Mouse (Mus musculus) hindbrain, embryonic 16.5 days (tissue): ENCODE results near the gene S1pr5. TPM values are rescaled to one million over a fixed set of nuclear protein-coding genes. Genes with fewer than 3 reads are reported as not detected.
"Not testable (repeated sequence)": the region's sequence is repeated elsewhere in the genome, so short reads cannot be mapped to it uniquely, and the experiment has no call there.

Experiments used
- ATAC-seq: fragments of 200-750 bp; cut with Nextera tagmentation; 2 replicates; pipeline ENCODE4 v1.8.0; 2017; ENCODE audit warnings: moderate TSS enrichment, moderate library complexity
- H3K27ac ChIP-seq: fragments of 300-500 bp; sonication (generic); 2 replicates; pipeline ENCODE4 v1.5.1; 2014; ENCODE audit warnings: low read depth, mild to moderate bottlenecking, control low read depth, low read length, moderate library complexity
- H3K27me3 ChIP-seq: fragments of 300-500 bp; sonication (generic); replicated peaks from 2 replicates; pipeline ENCODE4 v1.6.1; 2014; ENCODE audit warnings: low read length; ENCODE audit not compliant: control insufficient read depth, insufficient read depth
- H3K36me3 ChIP-seq: fragments of 300-500 bp; sonication (generic); 2 replicates; pipeline ENCODE4 v1.6.1; 2014; ENCODE audit warnings: mild to moderate bottlenecking, low read length, moderate library complexity, mixed read lengths; ENCODE audit not compliant: control insufficient read depth, insufficient read depth
- H3K4me1 ChIP-seq: fragments of 300-500 bp; sonication (generic); 2 replicates; pipeline ENCODE4 v1.6.1; 2014; ENCODE audit warnings: low read depth, low read length; ENCODE audit not compliant: control insufficient read depth, insufficient read depth
- H3K4me2 ChIP-seq: fragments of 300-500 bp; sonication (generic); 2 replicates; pipeline ENCODE4 v1.6.1; 2014; ENCODE audit warnings: mild to moderate bottlenecking, low read length, control low read depth, moderate library complexity
- H3K4me3 ChIP-seq: fragments of 300-500 bp; sonication (generic); 2 replicates; pipeline ENCODE4 v1.5.1; 2014; ENCODE audit warnings: mild to moderate bottlenecking, low read length, control low read depth, moderate library complexity
- H3K9ac ChIP-seq: fragments of 300-500 bp; sonication (generic); 2 replicates; pipeline ENCODE4 v1.6.1; 2014; ENCODE audit warnings: low read depth, mild to moderate bottlenecking, control low read depth, low read length, moderate library complexity
- H3K9me3 ChIP-seq: fragments of 300-500 bp; sonication (generic); 2 replicates; pipeline ENCODE4 v1.6.1; 2014; ENCODE audit warnings: mild to moderate bottlenecking, low read length, moderate library complexity; ENCODE audit not compliant: control insufficient read depth
- WGBS: fragments of 180-500 bp; shearing (Covaris S2); extraction: QIAGEN DNeasy Blood & Tissue Kit; methylation state at CpG from one replicate; pipeline ENCODE4 v1.1.7; 2014; 5-methylcytosine and 5-hydroxymethylcytosine counted together
- polyA plus RNA-seq: library from polyadenylated mRNA; unstranded; fragments of >200 nt; fragmentation: Nextera tagmentation; extraction: Ambion mirVana; gene quantifications from 2 replicates; pipeline ENCODE4 v1.2.1, GENCODE M21; 2015

Gene S1pr5
- polyA plus RNA-seq: 5.5 and 5.7 TPM in 2 replicates

DNA sequence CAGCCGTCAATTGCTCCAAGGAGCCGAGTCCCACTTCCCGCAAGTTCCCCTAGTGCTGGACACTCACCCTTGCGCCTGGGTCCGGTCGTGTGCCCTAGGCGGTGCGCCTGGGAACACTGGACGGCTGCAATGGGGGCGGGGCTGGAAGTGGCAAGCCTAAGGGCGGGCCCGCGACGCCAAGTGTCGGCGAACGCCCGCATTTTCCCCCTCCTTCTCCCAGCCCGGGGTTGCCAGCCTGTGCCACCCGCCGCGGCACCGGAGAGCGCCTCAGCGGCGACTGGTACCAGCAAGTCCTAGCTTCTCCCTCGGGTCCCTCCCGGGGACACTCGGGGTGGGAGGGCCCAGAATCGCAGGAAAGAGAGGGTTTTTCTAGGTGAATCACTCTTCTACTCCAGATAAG is at the start of gene S1pr5:
Gene S1pr5, minus strand, starts transcription at position 118 of the 400 bp plus-strand sequence.
- WGBS: 1% methylated on average over 19 of the region's 30 CpGs
- Histone ChIP-seq H3K36me3 (no peaks in the 10 kb centered on the region), H3K4me1 (peaks cover 12% of the 10 kb centered on the region), H3K27ac (no peak within 1 kb of the TSS), H3K27me3 (peaks cover 50% of the 10 kb centered on the region), H3K4me3 (no peak within 1 kb of the TSS; the same call in 1 of the 2 replicates), H3K4me2 (peak within 1 kb of the TSS; percentile 16), H3K9ac (no peak within 1 kb of the TSS), H3K9me3 (no peaks in the 10 kb centered on the region)
- no peak for ATAC-seq

DNA sequence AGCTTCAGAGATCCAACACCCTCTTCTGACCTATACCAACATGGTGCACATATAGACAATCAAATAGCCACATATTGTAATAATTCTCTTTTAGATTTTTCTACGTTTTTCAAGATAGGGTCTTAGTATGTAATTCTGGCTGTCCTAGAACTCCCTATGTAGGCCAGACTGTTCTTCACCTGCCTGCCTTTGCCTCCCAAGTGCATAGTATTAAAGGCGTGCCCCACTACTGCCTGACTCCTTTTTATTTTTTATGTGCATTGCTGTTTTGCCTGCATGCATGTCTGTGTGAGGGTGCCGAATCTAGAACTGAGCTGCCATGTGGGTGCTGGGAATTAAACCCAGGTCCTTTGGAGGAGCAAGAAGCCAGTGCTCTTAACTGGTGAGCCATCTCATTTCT is 44.0 kb upstream of the S1pr5 start:
- ATAC-seq: no peak
- H3K4me1 ChIP-seq: peaks cover 19% of the 10 kb centered on the region
- 94% methylated on average over 3 of the region's 3 CpGs for WGBS
- no peak overlapping the region for H3K9ac ChIP-seq
- no peaks in the 10 kb centered on the region for H3K27me3 ChIP-seq
- H3K9me3 ChIP-seq: no peaks in the 10 kb centered on the region
- no peaks in the 10 kb centered on the region for H3K36me3 ChIP-seq
- H3K4me2 ChIP-seq: no peak overlapping the region
- no peak overlapping the region for H3K4me3 ChIP-seq
- no peak overlapping the region for H3K27ac ChIP-seq

DNA sequence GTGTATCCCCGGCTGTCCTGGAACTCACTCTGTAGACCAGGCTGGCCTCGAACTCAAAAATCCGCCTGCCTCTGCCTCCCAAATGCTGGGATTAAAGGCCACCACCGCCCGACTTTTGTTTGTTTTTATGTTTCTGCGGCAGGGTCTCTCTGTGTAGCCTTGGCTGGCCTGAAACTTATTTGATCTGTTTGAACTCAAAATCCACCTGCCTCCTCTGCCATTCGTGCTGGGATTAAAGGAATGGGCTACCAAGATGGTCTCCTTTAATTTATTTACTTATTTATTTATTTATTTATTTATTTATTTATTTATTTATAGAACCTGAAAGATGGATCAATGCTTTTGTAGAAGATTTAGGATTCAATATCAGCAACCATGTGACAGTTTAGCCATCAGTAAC is 43.6 kb upstream of the S1pr5 start:
- H3K27me3 ChIP-seq, H3K9me3 ChIP-seq, H3K27ac ChIP-seq, H3K36me3 ChIP-seq, ATAC-seq: not testable (repeated sequence)
- H3K9ac ChIP-seq: peak overlapping the region; percentile 44; the same call in 1 of the 2 replicates
- WGBS: 20% methylated on average over 7 of the region's 7 CpGs
- peaks cover 23% of the 10 kb centered on the region for H3K4me1 ChIP-seq
- peak overlapping the region; percentile 68 for H3K4me2 ChIP-seq
- H3K4me3 ChIP-seq: peak overlapping the region; percentile 62

DNA sequence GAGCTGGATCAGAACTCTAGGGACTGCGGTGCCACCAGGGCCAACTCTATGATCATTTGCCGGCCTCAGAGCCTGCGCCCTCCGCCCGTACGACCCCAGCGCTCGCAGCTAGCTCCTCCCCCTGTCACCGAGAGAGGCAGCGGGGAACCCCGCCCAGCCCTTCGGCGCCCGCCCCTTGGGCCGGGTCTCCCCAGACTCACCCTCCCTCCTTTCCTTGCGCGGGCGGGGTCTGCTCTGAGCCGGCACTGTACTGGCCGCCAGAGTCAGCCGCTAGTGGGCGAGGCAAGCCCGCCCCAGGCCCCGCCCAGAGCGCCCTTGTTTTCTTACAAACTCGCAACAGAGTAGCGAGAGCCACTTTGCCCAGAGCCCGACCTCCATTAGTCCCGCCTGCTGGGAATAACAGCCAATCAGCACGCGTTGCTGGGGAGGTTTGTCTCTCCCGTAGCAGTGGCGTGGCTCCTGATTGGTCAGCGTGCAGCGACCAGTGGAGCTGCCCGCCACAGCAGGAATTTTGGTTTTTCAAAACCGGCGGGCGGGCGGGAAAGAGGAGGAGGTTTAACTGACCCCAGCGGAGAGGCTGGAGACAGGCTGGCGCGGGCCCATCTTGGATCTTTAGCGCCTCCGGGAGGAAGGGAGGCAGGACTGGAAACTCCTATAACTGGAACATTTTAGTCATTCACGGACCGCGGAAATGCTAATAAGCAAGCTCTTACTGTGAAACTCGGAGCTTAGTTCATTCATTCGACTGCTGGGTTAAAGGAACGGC is 43.0 kb upstream of the S1pr5 start, which contains the start of gene Cdkn2d:
Gene Cdkn2d, minus strand, starts transcription at position 386 of the 766 bp plus-strand sequence.
- Histone ChIP-seq H3K4me1 (peaks cover 30% of the 10 kb centered on the region), H3K9ac (peak within 1 kb of the TSS; percentile 83), H3K4me2 (peak within 1 kb of the TSS; percentile 69), H3K4me3 (peak within 1 kb of the TSS; percentile 62), H3K36me3 (no peaks in the 10 kb centered on the region), H3K27me3 (no peaks in the 10 kb centered on the region), H3K9me3 (no peaks in the 10 kb centered on the region), H3K27ac (peak within 1 kb of the TSS; percentile 83)
- under 1% methylated on average over 46 of the region's 51 CpGs for WGBS
- peak; percentile 97 for ATAC-seq

DNA sequence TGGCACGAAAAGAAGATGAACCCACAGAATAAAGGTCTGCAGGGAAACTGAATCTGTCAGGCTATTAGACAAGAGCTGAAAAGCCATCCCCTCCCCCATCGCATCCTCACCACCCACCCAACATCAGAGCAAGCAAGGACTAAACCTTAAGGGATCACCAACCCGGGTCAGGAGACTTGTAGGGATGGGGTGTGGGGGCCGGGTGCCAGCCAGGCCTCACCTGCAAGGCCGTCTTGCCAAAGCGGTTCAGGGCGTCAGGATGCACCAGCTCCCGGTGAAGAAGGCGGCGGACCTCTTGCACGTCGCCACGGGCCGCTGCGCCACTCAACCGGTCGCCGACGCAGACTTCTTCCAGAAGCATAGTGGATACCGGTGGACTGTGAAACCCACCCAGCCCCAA is 42.3 kb upstream of the S1pr5 start:
- peak overlapping the region; percentile 83 for H3K9ac ChIP-seq
- H3K36me3 ChIP-seq: no peaks in the 10 kb centered on the region
- peak overlapping the region; percentile 69 for H3K4me2 ChIP-seq
- no peak for ATAC-seq
- peak overlapping the region; percentile 83 for H3K27ac ChIP-seq
- H3K27me3 ChIP-seq: no peaks in the 10 kb centered on the region
- no peaks in the 10 kb centered on the region for H3K9me3 ChIP-seq
- peaks cover 30% of the 10 kb centered on the region for H3K4me1 ChIP-seq
- WGBS: under 1% methylated on average over 20 of the region's 20 CpGs
- peak overlapping the region; percentile 62 for H3K4me3 ChIP-seq

DNA sequence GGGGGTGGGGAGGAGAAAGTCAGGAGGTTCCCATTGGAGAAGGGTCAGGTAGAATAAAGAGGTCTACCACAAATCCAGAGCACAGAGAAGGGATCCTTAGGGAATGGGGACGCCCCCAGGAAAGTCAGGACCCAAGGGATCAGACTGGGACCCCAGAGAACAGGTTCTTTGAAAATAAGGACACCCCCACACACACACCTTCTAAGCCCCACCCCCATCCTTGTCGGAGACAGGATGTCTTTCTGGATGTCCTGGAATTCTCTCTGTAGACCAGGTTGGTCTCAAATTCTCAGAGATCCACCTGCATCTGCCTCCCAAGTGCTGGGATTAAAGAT is 41.1 kb upstream of the S1pr5 start:
- Histone ChIP-seq H3K27ac (no peak overlapping the region), H3K9me3 (no peaks in the 10 kb centered on the region), H3K4me3 (no peak overlapping the region), H3K4me2 (peak overlapping the region; percentile 69), H3K9ac (no peak overlapping the region), H3K27me3 (no peaks in the 10 kb centered on the region), H3K4me1 (peaks cover 30% of the 10 kb centered on the region), H3K36me3 (peaks cover 5% of the 10 kb centered on the region; the same call in 1 of the 2 replicates)
- WGBS: 97% methylated on average over 2 of the region's 2 CpGs
- no peak for ATAC-seq

DNA sequence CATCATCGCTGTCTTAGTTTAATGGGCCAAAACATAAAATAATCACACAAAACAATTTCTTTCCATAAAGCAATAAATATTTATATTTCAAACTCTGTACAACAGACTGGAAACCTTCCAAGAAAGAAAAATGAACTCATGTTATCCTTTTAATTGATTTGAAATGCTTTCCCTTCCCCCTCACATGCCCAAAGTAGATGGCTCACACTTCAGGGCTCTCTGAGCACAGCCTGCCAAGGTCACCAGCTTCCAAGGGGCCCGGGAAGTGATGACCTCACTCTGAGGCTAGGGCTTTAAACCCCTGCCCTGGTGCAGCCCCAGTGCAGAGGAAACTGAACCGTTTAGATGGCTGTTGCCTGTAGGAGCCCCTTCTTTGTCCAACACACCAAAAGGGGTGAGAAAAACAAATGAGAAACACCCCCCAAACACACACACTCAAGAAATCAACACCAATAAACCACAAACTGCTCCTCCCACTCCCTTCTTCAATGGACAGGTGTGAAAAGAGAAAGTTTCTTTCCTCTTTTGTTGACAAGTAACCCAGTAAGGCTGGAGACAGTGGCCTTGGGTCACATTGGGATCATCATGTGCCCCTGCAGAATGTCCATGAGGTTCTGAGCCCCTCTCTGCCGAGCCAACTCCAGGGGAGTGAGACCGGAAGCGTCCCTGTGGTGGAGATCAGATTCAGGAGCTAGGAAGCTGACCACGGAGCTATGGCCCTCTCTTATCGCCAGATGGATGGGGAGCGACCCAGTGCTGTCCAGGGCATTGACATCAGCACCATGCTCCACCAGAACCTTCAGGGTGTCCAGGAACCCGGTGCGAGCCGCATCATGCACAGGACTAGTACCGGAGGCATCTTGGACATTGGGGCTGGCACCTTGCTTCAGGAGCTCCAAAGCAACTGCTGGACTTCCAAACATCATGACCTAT is 40.4 kb upstream of the S1pr5 start:
- Histone ChIP-seq H3K9me3 (no peaks in the 10 kb centered on the region), H3K4me2 (peak overlapping the region; percentile 92), H3K4me3 (peak overlapping the region; percentile 82), H3K27me3 (no peaks in the 10 kb centered on the region), H3K9ac (peak overlapping the region; percentile 79), H3K36me3 (peaks cover 9% of the 10 kb centered on the region; the same call in 1 of the 2 replicates), H3K4me1 (peaks cover 30% of the 10 kb centered on the region), H3K27ac (peak overlapping the region; percentile 89)
- WGBS: 76% methylated on average over 13 of the region's 13 CpGs
- no peak for ATAC-seq

DNA sequence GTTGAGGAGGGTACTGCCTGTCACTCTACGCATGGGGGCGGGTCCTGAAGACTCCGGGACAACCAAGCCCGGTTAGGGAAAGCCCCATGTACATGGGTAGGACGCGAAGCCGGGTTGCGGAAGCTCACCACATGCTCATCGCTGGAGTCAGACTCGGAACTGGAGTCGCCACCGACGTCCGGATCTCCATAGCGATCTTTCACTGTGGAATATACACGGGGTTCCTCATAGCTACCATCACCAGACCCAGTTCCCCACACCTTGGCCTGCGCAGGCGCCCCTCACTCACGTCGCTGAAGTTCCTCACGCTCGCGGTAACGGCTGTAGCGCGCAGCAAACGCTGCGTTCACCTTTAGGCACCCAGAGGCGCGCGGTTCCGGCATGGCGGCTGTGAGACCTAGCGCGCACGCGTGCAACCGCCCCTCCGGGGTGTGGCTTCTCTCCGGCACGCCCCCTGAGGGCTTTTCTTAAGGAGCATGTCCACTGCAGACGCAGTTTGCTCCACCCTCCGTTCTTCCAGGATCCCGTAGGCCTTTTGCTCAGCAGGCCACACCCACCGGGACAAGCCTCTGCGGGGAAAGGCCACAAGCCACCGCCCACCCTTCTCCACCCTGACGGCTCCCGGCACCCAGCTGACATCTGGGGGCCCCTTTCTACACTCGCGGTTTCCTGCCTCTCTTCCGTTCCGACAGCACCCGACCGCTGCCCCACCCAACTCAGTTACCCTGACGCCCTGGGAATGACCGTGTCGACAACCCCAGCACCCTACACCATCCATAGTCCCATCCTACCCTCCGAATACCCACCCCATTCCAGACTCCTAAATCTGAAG is 39.5 kb upstream of the S1pr5 start, which contains the start of gene Kri1:
Gene Kri1, minus strand, starts transcription at position 399 of the 832 bp plus-strand sequence.
- H3K9me3 ChIP-seq: no peaks in the 10 kb centered on the region
- no peaks in the 10 kb centered on the region for H3K27me3 ChIP-seq
- H3K27ac ChIP-seq: peak within 1 kb of the TSS; percentile 89
- peak within 1 kb of the TSS; percentile 79 for H3K9ac ChIP-seq
- peak within 1 kb of the TSS; percentile 92 for H3K4me2 ChIP-seq
- H3K4me3 ChIP-seq: peak within 1 kb of the TSS; percentile 82
- peaks cover 10% of the 10 kb centered on the region; the same call in 1 of the 2 replicates for H3K36me3 ChIP-seq
- H3K4me1 ChIP-seq: peaks cover 30% of the 10 kb centered on the region
- ATAC-seq: peak; percentile 82
- under 1% methylated on average over 59 of the region's 59 CpGs for WGBS
